Mouse (Mus musculus) embryonic fibroblast, embryonic 13.5 days (primary cell): Measurements from ENCODE around the gene Sptbn4.

Experiments
- CTCF ChIP-seq: IDR thresholded peaks from 2 replicates; pipeline ENCODE4 v1.5.1; 2011; ENCODE audit warnings: mild to moderate bottlenecking, control low read depth, low read length, moderate library complexity, borderline replicate concordance; ENCODE audit not compliant: insufficient read depth
- POLR2A ChIP-seq: IDR thresholded peaks from 2 replicates; pipeline ENCODE4 v1.6.1; 2011; ENCODE audit warnings: low read depth, mild to moderate bottlenecking, control low read depth, low read length, moderate library complexity

DNA sequence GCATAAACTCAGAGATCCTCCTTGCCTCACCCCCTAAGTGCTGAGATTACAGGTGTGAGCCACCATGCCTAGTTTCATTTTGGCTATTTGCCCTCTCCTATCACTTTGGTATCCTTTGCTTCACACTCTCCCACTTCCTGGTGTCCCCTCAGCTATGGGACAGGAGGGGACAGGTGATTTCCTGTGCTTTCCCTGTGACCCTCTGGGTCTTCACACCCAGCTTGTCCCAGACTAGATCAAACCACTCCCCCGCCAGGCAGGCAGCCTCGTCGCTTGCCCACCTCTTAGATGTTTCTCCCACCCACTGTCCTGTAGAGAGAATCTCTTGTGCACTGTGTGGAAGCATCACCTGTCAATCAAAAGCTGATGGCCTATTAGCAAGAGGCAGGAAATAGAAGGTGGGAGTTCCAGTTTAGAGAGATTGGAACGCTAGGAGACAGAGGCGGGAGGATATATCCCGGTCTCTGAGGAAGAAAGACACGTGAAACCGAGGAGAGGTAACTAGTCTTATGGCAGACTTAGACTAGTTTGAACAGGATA lies 136.4 kb downstream of the Sptbn4 start:
- TF ChIP-seq POLR2A, result no peak
- no peak for TF ChIP-seq CTCF
